Mouse (Mus musculus) kidney, postnatal 4 days (tissue): Measurements from ENCODE around the gene Klra6.
"Not testable (repeated sequence)": the region's sequence is repeated elsewhere in the genome, so short reads cannot be mapped to it uniquely, and the experiment has no call there.

Experiments used
- DNase-seq, 2 experiments: peaks; one replicate each; pipeline ENCODE4 v3.0.0; 2021; ENCODE audit warnings: mixed read lengths in 2 of 2

The Klra6 gene

DNA sequence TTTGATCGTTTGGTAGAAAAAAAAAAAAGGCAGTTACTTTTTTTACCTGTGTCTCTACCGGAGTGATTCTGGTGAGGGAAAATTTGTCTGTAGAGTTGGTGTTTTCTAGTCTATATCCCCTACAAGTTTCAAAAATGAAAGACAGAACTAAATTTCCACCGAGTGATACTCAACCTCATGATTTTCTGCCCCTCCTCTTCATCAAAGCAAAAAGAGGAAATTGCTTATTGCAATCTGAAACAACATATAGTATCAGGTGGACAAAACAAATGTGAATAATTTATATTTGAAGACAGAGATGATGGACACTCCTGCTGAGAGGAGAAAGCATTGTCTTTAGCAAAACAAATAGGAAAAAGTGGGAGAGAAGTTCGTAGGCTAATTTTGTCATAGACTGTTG is at the start of gene Klra6:
Klra6 (minus strand) TSS at position 101 of the 400 bp plus-strand sequence.
- DNase-seq = no peak

DNA sequence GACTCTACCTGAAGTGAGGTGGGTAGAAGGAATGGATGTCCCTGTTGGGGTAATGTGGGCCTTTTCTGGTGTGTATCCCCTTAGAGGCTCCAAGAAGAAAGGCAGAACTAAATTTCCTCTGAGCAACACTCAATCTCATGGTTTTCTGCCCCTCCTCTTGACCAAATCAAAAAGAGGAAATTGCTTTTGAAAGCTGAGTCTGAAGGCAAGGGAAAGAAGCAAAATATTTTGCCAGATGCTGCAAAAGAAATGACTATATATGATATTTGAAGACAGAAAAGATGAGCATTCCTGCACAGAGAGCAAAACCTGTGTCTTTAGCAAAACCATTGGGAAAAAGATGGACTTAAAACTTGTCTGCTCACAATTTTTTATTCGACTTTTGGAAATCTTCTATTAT is 40.4 kb upstream of the Klra6 start, which contains the start of gene Klra4:
Klra4 (minus strand) TSS at position 101 of the 400 bp plus-strand sequence.
- DNase-seq = not testable (repeated sequence)

DNA sequence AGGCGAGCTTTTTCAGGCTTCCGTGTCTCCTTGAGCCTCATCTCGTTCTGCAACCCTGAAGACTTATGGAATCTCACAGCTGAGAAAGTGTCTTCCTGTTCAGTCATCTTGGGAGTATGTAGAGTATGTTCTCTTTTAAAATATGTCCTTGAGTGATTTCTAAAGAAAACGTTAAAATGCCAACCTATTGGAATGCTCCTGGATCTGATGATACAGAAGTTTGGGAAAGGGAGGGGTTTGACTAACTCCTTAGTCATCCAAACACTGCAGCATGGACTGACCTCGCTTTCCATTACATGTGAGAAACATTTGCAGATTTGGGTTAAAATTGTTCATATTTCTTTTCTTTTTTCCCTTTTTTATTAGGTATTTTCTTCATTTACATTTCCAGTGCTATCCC is 38.4 kb upstream of the Klra6 start:
- no peak for DNase-seq

DNA sequence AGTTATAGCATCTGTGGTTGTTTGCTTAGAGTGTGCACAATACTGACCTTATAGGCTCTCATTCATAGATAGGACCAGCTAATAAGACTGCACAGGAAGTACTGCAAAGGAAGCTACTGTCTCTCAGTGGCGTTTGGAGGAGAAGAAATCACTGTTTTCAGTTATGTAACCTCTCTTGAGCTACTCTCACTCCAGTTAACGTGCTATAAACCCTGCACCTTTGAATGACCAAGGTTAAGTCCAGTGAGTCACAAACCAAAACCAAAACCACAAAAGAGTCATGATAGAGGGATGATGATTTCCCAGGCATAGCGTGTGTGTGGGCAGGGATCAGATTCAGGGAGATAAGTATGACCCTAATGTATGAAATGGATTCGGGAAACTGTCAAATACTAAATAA is 8.4 kb upstream of the Klra6 start:
- DNase-seq = not testable (repeated sequence)

DNA sequence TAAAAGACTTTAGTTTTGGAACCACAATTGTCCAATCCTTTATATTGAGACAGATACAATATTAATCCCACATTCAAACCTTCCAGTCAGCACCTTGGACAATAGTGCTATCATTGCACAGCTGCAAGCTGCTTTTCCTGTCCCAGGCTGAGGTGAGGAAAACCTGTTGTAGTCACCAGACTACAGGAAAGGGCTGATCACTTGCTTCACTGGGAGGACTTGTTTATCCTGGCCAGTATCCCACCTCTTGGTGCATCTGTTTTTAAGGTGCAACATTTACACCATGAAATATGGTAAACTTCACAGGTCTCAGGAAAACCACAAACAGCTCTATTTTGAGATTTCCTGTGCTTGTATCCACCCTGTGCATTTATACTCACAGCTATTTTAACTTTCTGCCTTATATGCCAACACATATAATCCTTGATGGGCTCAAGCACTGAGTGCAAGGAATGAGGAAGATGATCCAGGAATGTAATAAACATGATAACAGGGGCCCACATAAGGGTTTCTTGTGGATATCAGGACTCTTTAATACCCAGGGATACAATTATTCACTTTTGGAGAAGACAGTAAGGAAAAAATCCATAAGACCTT is 4.8 kb upstream of the Klra6 start:
- not testable (repeated sequence) for DNase-seq
